Mouse (Mus musculus): ENCODE results near the gene Cib4. TPM values are rescaled to one million over a fixed set of nuclear protein-coding genes. Genes with fewer than 3 reads are reported as not detected.

Gene Cib4
- polyA plus RNA-seq (2015; fragmentation: Nextera tagmentation; extraction: Ambion mirVana): not detected in 2 replicates

DNA sequence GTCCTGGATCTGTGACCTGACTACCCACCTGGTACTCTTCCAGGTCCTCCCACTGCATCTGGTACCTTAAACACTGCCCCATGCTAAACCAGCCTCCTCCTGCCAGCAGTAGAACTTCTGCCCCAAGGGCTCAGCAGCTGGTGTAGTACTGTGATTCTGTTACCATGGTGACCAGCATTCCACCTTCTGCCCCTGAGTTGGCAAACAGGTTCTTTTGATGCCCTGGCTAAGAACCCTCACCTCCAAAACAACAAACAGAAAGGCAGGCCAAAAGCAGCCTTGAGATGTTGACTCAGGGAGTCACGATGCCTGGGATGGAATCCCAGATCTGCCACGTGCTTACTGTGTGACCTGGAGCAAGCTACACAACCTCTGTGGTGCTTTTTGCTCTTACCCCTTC, at the start of gene Cib4:
TSS of gene Cib4 (minus strand) at position 139 of the 400 bp plus-strand sequence.
- Histone ChIP-seq H3K9me3 (ENCODE audit: control insufficient read depth, low read length) (no peaks in the 10 kb centered on the region), H3K36me3 (ENCODE audit: control insufficient read depth, insufficient read depth) (no peaks in the 10 kb centered on the region), H3K27ac (ENCODE audit: low read length) (no peak within 1 kb of the TSS), H3K9ac (replicated peaks; ENCODE audit: low read depth, low read length) (no peak within 1 kb of the TSS), H3K27me3 (replicated peaks; ENCODE audit: control insufficient read depth, insufficient read depth, low read length) (no peaks in the 10 kb centered on the region), H3K4me2 (ENCODE audit: low read length) (no peak within 1 kb of the TSS), H3K4me1 (replicated peaks; ENCODE audit: control insufficient read depth, insufficient read depth, low read length) (peaks cover 5% of the 10 kb centered on the region), H3K4me3 (replicated peaks; ENCODE audit: low read length) (no peak within 1 kb of the TSS)
- no peak for ATAC-seq
- WGBS: 45% methylated on average over 2 of the region's 2 CpGs

GRCm38 (mm10) chr5:30594953-30595560, 49.4 kb upstream of the Cib4 start:
- Histone ChIP-seq H3K36me3 (ENCODE audit: control insufficient read depth, insufficient read depth) (no peaks in the 10 kb centered on the region), H3K4me1 (replicated peaks; ENCODE audit: control insufficient read depth, insufficient read depth, low read length) (peaks cover 4% of the 10 kb centered on the region; the same call in 1 of the 2 replicates), H3K4me2 (ENCODE audit: low read length) (no peak overlapping the region), H3K27ac (ENCODE audit: low read length) (no peak overlapping the region), H3K9me3 (ENCODE audit: control insufficient read depth, low read length) (no peaks in the 10 kb centered on the region), H3K9ac (replicated peaks; ENCODE audit: low read depth, low read length) (no peak overlapping the region), H3K27me3 (replicated peaks; ENCODE audit: control insufficient read depth, insufficient read depth, low read length) (peaks cover 8% of the 10 kb centered on the region), H3K4me3 (replicated peaks; ENCODE audit: low read length) (no peak overlapping the region)
- no peak for ATAC-seq
- WGBS: 35% methylated on average over 6 of the region's 6 CpGs

- Histone ChIP-seq H3K36me3 (ENCODE audit: control insufficient read depth, insufficient read depth) (no peaks in the 10 kb centered on the region), H3K27ac (ENCODE audit: low read length) (no peak overlapping the region), H3K4me2 (ENCODE audit: low read length) (no peak overlapping the region), H3K27me3 (replicated peaks; ENCODE audit: control insufficient read depth, insufficient read depth, low read length) (peaks cover 18% of the 10 kb centered on the region), H3K9me3 (ENCODE audit: control insufficient read depth, low read length) (no peaks in the 10 kb centered on the region), H3K9ac (replicated peaks; ENCODE audit: low read depth, low read length) (no peak overlapping the region), H3K4me1 (replicated peaks; ENCODE audit: control insufficient read depth, insufficient read depth, low read length) (peaks cover 13% of the 10 kb centered on the region), H3K4me3 (replicated peaks; ENCODE audit: low read length) (no peak overlapping the region)
- no peak for ATAC-seq
- 39% methylated on average over 10 of the region's 10 CpGs for WGBS
Measured at GRCm38 (mm10) chr5:30593811-30594504, 48.3 kb upstream of the Cib4 start.

GRCm38 (mm10) chr5:30593360-30593759, 47.7 kb upstream of the Cib4 start:
- H3K36me3 ChIP-seq (ENCODE audit: control insufficient read depth, insufficient read depth): no peaks in the 10 kb centered on the region
- no peak overlapping the region for H3K9ac ChIP-seq (replicated peaks; ENCODE audit: low read depth, low read length)
- H3K4me3 ChIP-seq (replicated peaks; ENCODE audit: low read length): no peak overlapping the region
- H3K4me2 ChIP-seq (ENCODE audit: low read length): no peak overlapping the region
- peaks cover 19% of the 10 kb centered on the region for H3K4me1 ChIP-seq (replicated peaks; ENCODE audit: control insufficient read depth, insufficient read depth, low read length)
- no peak for ATAC-seq
- peaks cover 18% of the 10 kb centered on the region for H3K27me3 ChIP-seq (replicated peaks; ENCODE audit: control insufficient read depth, insufficient read depth, low read length)
- WGBS: 76% methylated on average over 11 of the region's 11 CpGs
- no peaks in the 10 kb centered on the region for H3K9me3 ChIP-seq (ENCODE audit: control insufficient read depth, low read length)
- H3K27ac ChIP-seq (ENCODE audit: low read length): no peak overlapping the region

DNA sequence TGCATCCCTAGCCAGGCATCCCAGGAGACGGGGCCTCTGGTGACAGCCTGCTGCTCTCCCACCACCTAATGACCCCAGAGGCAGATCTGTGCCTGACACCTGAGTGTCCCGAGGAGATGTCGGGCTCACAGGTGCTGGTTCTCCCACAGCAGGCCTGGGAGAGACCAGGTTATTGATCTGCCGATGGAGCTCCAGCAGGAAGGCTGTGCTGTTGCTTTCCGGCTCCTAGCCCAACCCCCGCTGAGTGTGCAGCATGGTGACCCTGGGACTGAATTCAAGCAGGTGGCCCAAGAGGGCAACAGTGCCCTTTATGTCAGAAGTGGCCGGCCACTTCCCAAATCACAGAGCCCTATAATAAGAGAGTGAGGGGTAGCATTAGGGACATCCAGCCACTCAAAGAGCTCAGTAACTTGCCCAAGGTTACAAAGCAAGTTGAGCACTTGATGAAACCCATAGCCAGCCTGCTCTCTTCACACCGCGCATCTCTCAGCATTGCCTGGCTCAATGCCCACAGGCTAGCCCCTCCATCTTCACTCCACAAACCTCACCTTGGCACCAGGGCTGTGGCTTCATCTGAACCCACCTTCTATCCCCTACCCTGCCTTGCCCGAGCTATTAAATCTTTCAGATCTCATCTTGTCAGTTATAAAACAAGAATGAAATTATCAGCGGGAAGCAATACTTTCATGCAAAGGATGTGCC, 46.8 kb upstream of the Cib4 start:
- no peak overlapping the region for H3K27ac ChIP-seq (ENCODE audit: low read length)
- 82% methylated on average over 11 of the region's 11 CpGs for WGBS
- no peak overlapping the region for H3K9ac ChIP-seq (replicated peaks; ENCODE audit: low read depth, low read length)
- no peak overlapping the region for H3K4me3 ChIP-seq (replicated peaks; ENCODE audit: low read length)
- H3K4me2 ChIP-seq (ENCODE audit: low read length): no peak overlapping the region
- no peaks in the 10 kb centered on the region for H3K36me3 ChIP-seq (ENCODE audit: control insufficient read depth, insufficient read depth)
- peaks cover 18% of the 10 kb centered on the region for H3K27me3 ChIP-seq (replicated peaks; ENCODE audit: control insufficient read depth, insufficient read depth, low read length)
- H3K9me3 ChIP-seq (ENCODE audit: control insufficient read depth, low read length): no peaks in the 10 kb centered on the region
- no peak for ATAC-seq
- peaks cover 19% of the 10 kb centered on the region for H3K4me1 ChIP-seq (replicated peaks; ENCODE audit: control insufficient read depth, insufficient read depth, low read length)

GRCm38 (mm10) chr5:30591786-30592185, 46.1 kb upstream of the Cib4 start:
- Histone ChIP-seq H3K27ac (ENCODE audit: low read length) (no peak overlapping the region), H3K36me3 (ENCODE audit: control insufficient read depth, insufficient read depth) (no peaks in the 10 kb centered on the region), H3K4me3 (replicated peaks; ENCODE audit: low read length) (no peak overlapping the region), H3K4me2 (ENCODE audit: low read length) (no peak overlapping the region), H3K4me1 (replicated peaks; ENCODE audit: control insufficient read depth, insufficient read depth, low read length) (peaks cover 19% of the 10 kb centered on the region), H3K9ac (replicated peaks; ENCODE audit: low read depth, low read length) (no peak overlapping the region), H3K9me3 (ENCODE audit: control insufficient read depth, low read length) (no peaks in the 10 kb centered on the region), H3K27me3 (replicated peaks; ENCODE audit: control insufficient read depth, insufficient read depth, low read length) (peaks cover 18% of the 10 kb centered on the region)
- ATAC-seq: no peak
- WGBS: 83% methylated on average over 8 of the region's 8 CpGs

DNA sequence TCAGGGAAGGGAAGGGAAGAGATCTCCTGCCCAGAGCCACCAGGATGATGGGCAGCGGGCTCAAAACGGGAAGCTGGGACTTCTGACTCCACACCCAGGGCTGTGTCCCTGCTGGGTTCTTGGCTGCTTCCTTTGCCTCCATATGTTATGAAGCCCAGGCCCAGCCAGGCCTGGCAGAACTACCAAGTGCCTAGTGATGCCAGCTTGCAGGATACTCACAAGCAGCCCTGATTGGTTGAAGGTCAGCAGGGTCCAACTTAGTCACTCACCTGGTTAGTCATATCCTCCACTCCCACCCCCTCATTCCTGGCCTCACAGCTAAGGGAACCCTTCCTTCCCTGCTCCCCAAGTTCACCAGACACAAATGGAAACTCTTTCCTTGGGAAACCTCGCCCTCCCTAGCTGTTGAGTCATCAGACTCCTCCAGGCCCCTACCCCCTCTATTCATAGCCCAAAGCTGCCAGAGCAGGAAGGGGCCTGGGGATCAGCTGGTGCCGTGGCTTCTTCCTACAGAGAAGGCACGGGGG, 45.6 kb upstream of the Cib4 start:
- H3K27ac ChIP-seq (ENCODE audit: low read length): no peak overlapping the region
- H3K4me1 ChIP-seq (replicated peaks; ENCODE audit: control insufficient read depth, insufficient read depth, low read length): peaks cover 19% of the 10 kb centered on the region
- WGBS: 63% methylated on average over 5 of the region's 5 CpGs
- H3K27me3 ChIP-seq (replicated peaks; ENCODE audit: control insufficient read depth, insufficient read depth, low read length): peaks cover 22% of the 10 kb centered on the region
- no peaks in the 10 kb centered on the region for H3K36me3 ChIP-seq (ENCODE audit: control insufficient read depth, insufficient read depth)
- no peak overlapping the region for H3K4me2 ChIP-seq (ENCODE audit: low read length)
- H3K9me3 ChIP-seq (ENCODE audit: control insufficient read depth, low read length): no peaks in the 10 kb centered on the region
- H3K4me3 ChIP-seq (replicated peaks; ENCODE audit: low read length): no peak overlapping the region
- ATAC-seq: no peak
- H3K9ac ChIP-seq (replicated peaks; ENCODE audit: low read depth, low read length): no peak overlapping the region

- no peak overlapping the region for H3K9ac ChIP-seq (replicated peaks; ENCODE audit: low read depth, low read length)
- peaks cover 19% of the 10 kb centered on the region for H3K4me1 ChIP-seq (replicated peaks; ENCODE audit: control insufficient read depth, insufficient read depth, low read length)
- H3K27me3 ChIP-seq (replicated peaks; ENCODE audit: control insufficient read depth, insufficient read depth, low read length): peaks cover 23% of the 10 kb centered on the region
- no peak overlapping the region for H3K4me2 ChIP-seq (ENCODE audit: low read length)
- 78% methylated on average over 5 of the region's 5 CpGs for WGBS
- H3K27ac ChIP-seq (ENCODE audit: low read length): no peak overlapping the region
- ATAC-seq: no peak
- no peaks in the 10 kb centered on the region for H3K9me3 ChIP-seq (ENCODE audit: control insufficient read depth, low read length)
- H3K4me3 ChIP-seq (replicated peaks; ENCODE audit: low read length): no peak overlapping the region
- H3K36me3 ChIP-seq (ENCODE audit: control insufficient read depth, insufficient read depth): no peaks in the 10 kb centered on the region
Measured at GRCm38 (mm10) chr5:30590231-30590630, 44.6 kb upstream of the Cib4 start.

- peak overlapping the region; percentile 94 for H3K4me2 ChIP-seq (ENCODE audit: low read length)
- H3K36me3 ChIP-seq (ENCODE audit: control insufficient read depth, insufficient read depth): no peaks in the 10 kb centered on the region
- no peak for ATAC-seq
- peaks cover 23% of the 10 kb centered on the region for H3K27me3 ChIP-seq (replicated peaks; ENCODE audit: control insufficient read depth, insufficient read depth, low read length)
- H3K9ac ChIP-seq (replicated peaks; ENCODE audit: low read depth, low read length): no peak overlapping the region
- 59% methylated on average over 3 of the region's 3 CpGs for WGBS
- no peak overlapping the region for H3K4me3 ChIP-seq (replicated peaks; ENCODE audit: low read length)
- no peaks in the 10 kb centered on the region for H3K9me3 ChIP-seq (ENCODE audit: control insufficient read depth, low read length)
- peaks cover 19% of the 10 kb centered on the region for H3K4me1 ChIP-seq (replicated peaks; ENCODE audit: control insufficient read depth, insufficient read depth, low read length)
- no peak overlapping the region for H3K27ac ChIP-seq (ENCODE audit: low read length)
Measured at GRCm38 (mm10) chr5:30589546-30589945, 43.9 kb upstream of the Cib4 start.

Data from forebrain, embryonic 16.5 days (tissue).